Mouse (Mus musculus): ENCODE measurements around the gene Nhs.

- TF ChIP-seq GATA1 (IDR thresholded peaks at IDR 0.05; ENCODE audit: borderline replicate concordance, low read length) (no peak), CTCF (IDR thresholded peaks at IDR 0.05; ENCODE audit: low read depth, low read length) (no peak), POLR2AphosphoS5 (IDR thresholded peaks at IDR 0.05; ENCODE audit: insufficient replicate concordance, low read depth, low read length) (no peak), TAL1 (conservative IDR thresholded peaks at IDR 0.05; ENCODE audit: low read depth, low read length) (no peak), GATA2 (IDR thresholded peaks at IDR 0.05; ENCODE audit: borderline replicate concordance, low read depth, low read length) (no peak)
These were observed 233.4 kb downstream of the Nhs start for GRCm38 (mm10) chrX:161925973-161926682.

Measured in G1E (cell line).